Mouse (Mus musculus): Measurements from ENCODE around the gene Cacna1b. TPM values are rescaled to one million over a fixed set of nuclear protein-coding genes. Genes with fewer than 3 reads are reported as not detected.

Cacna1b gene
- total and polyA plus RNA-seq, 2 experiments, result not detected

GRCm38 (mm10) chr2:24690356-24690755 lies 72.6 kb downstream of the Cacna1b start:
- 95% methylated on average over 2 of the region's 2 CpGs for WGBS
- Histone ChIP-seq H3K79me2 (ENCODE audit: control insufficient read depth, insufficient read depth, low read length) (no peaks in the 10 kb centered on the region), H3K4me3 (ENCODE audit: insufficient read depth, low read depth, low read length) (no peak overlapping the region), H3K27me3 (ENCODE audit: control insufficient read depth, insufficient read depth, low read length) (no peaks in the 10 kb centered on the region), H3K36me3 (ENCODE audit: control insufficient read depth, insufficient read depth, low read length) (no peaks in the 10 kb centered on the region), H3K9ac (ENCODE audit: low read depth, low read length) (no peak overlapping the region), H3K4me1 (ENCODE audit: control insufficient read depth, insufficient read depth, low read length) (no peaks in the 10 kb centered on the region), H3K27ac (replicated peaks; ENCODE audit: insufficient read depth, low read depth, low read length) (no peak overlapping the region)
- no peak for DNase-seq (ENCODE audit: extremely low read depth, low read depth, low spot score)
- TF ChIP-seq POLR2A (IDR thresholded peaks at IDR 0.05; ENCODE audit: extremely low read depth, insufficient read depth, low read length) (no peak), CTCF (IDR thresholded peaks at IDR 0.05; ENCODE audit: low read depth, low read length) (no peak)

- no peak for TF ChIP-seq POLR2A (IDR thresholded peaks at IDR 0.05; ENCODE audit: extremely low read depth, insufficient read depth, low read length)
- no peak for DNase-seq (ENCODE audit: extremely low read depth, low read depth, low spot score)
- H3K27ac ChIP-seq (replicated peaks; ENCODE audit: insufficient read depth, low read depth, low read length), result no peak overlapping the region
Measured at GRCm38 (mm10) chr2:24685347-24685746, 77.6 kb downstream of the Cacna1b start.

GRCm38 (mm10) chr2:24684796-24685195 lies 78.2 kb downstream of the Cacna1b start:
- no peak overlapping the region for H3K27ac ChIP-seq (replicated peaks; ENCODE audit: insufficient read depth, low read depth, low read length)
- no peaks in the 10 kb centered on the region for H3K79me2 ChIP-seq (ENCODE audit: control insufficient read depth, insufficient read depth, low read length)
- no peak overlapping the region for H3K9ac ChIP-seq (ENCODE audit: low read depth, low read length)
- H3K4me1 ChIP-seq (ENCODE audit: control insufficient read depth, insufficient read depth, low read length), result no peaks in the 10 kb centered on the region
- 95% methylated on average over 4 of the region's 4 CpGs for WGBS
- H3K4me3 ChIP-seq (ENCODE audit: insufficient read depth, low read depth, low read length), result no peak overlapping the region
- H3K27me3 ChIP-seq (ENCODE audit: control insufficient read depth, insufficient read depth, low read length), result no peaks in the 10 kb centered on the region
- TF ChIP-seq CTCF (IDR thresholded peaks at IDR 0.05; ENCODE audit: low read depth, low read length), result no peak
- TF ChIP-seq POLR2A (IDR thresholded peaks at IDR 0.05; ENCODE audit: extremely low read depth, insufficient read depth, low read length), result no peak
- DNase-seq (ENCODE audit: extremely low read depth, low read depth, low spot score), result no peak
- H3K36me3 ChIP-seq (ENCODE audit: control insufficient read depth, insufficient read depth, low read length), result no peaks in the 10 kb centered on the region

More at GRCm38 (mm10) chr2:24685347-24685746, 77.6 kb downstream of the Cacna1b start:
- H3K27me3 ChIP-seq (ENCODE audit: control insufficient read depth, insufficient read depth, low read length), result no peaks in the 10 kb centered on the region
- no peak overlapping the region for H3K9ac ChIP-seq (ENCODE audit: low read depth, low read length)
- H3K36me3 ChIP-seq (ENCODE audit: control insufficient read depth, insufficient read depth, low read length), result no peaks in the 10 kb centered on the region
- no peaks in the 10 kb centered on the region for H3K4me1 ChIP-seq (ENCODE audit: control insufficient read depth, insufficient read depth, low read length)
- WGBS, result 91% methylated on average over 5 of the region's 5 CpGs
- H3K4me3 ChIP-seq (ENCODE audit: insufficient read depth, low read depth, low read length), result no peak overlapping the region
- H3K79me2 ChIP-seq (ENCODE audit: control insufficient read depth, insufficient read depth, low read length), result no peaks in the 10 kb centered on the region

GRCm38 (mm10) chr2:24683266-24683665 lies 79.7 kb downstream of the Cacna1b start:
- Histone ChIP-seq H3K79me2 (ENCODE audit: control insufficient read depth, insufficient read depth, low read length) (no peaks in the 10 kb centered on the region), H3K27ac (replicated peaks; ENCODE audit: insufficient read depth, low read depth, low read length) (no peak overlapping the region), H3K4me3 (ENCODE audit: insufficient read depth, low read depth, low read length) (no peak overlapping the region), H3K36me3 (ENCODE audit: control insufficient read depth, insufficient read depth, low read length) (no peaks in the 10 kb centered on the region), H3K27me3 (ENCODE audit: control insufficient read depth, insufficient read depth, low read length) (no peaks in the 10 kb centered on the region), H3K9ac (ENCODE audit: low read depth, low read length) (no peak overlapping the region), H3K4me1 (ENCODE audit: control insufficient read depth, insufficient read depth, low read length) (no peaks in the 10 kb centered on the region)
- DNase-seq (ENCODE audit: extremely low read depth, low read depth, low spot score), result no peak
- 87% methylated on average over 3 of the region's 3 CpGs for WGBS
- TF ChIP-seq POLR2A (IDR thresholded peaks at IDR 0.05; ENCODE audit: extremely low read depth, insufficient read depth, low read length) (no peak), CTCF (IDR thresholded peaks at IDR 0.05; ENCODE audit: low read depth, low read length) (no peak)

- H3K27me3 ChIP-seq (ENCODE audit: control insufficient read depth, insufficient read depth, low read length), result no peaks in the 10 kb centered on the region
- no peak overlapping the region for H3K9ac ChIP-seq (ENCODE audit: low read depth, low read length)
- 92% methylated on average over 1 of the region's 1 CpGs for WGBS
- TF ChIP-seq CTCF (IDR thresholded peaks at IDR 0.05; ENCODE audit: low read depth, low read length) (no peak), POLR2A (IDR thresholded peaks at IDR 0.05; ENCODE audit: extremely low read depth, insufficient read depth, low read length) (no peak)
- DNase-seq (ENCODE audit: extremely low read depth, low read depth, low spot score), result no peak
- no peaks in the 10 kb centered on the region for H3K79me2 ChIP-seq (ENCODE audit: control insufficient read depth, insufficient read depth, low read length)
- H3K4me1 ChIP-seq (ENCODE audit: control insufficient read depth, insufficient read depth, low read length), result no peaks in the 10 kb centered on the region
- no peak overlapping the region for H3K4me3 ChIP-seq (ENCODE audit: insufficient read depth, low read depth, low read length)
- H3K27ac ChIP-seq (replicated peaks; ENCODE audit: insufficient read depth, low read depth, low read length), result no peak overlapping the region
- H3K36me3 ChIP-seq (ENCODE audit: control insufficient read depth, insufficient read depth, low read length), result no peaks in the 10 kb centered on the region
Measured at GRCm38 (mm10) chr2:24680731-24681130, 82.2 kb downstream of the Cacna1b start.

GRCm38 (mm10) chr2:24680176-24680575 lies 82.8 kb downstream of the Cacna1b start:
- no peak for DNase-seq (ENCODE audit: extremely low read depth, low read depth, low spot score)
- Histone ChIP-seq H3K4me3 (ENCODE audit: insufficient read depth, low read depth, low read length) (no peak overlapping the region), H3K27me3 (ENCODE audit: control insufficient read depth, insufficient read depth, low read length) (no peaks in the 10 kb centered on the region), H3K79me2 (ENCODE audit: control insufficient read depth, insufficient read depth, low read length) (no peaks in the 10 kb centered on the region), H3K4me1 (ENCODE audit: control insufficient read depth, insufficient read depth, low read length) (no peaks in the 10 kb centered on the region), H3K36me3 (ENCODE audit: control insufficient read depth, insufficient read depth, low read length) (no peaks in the 10 kb centered on the region), H3K27ac (replicated peaks; ENCODE audit: insufficient read depth, low read depth, low read length) (no peak overlapping the region), H3K9ac (ENCODE audit: low read depth, low read length) (no peak overlapping the region)
- 89% methylated on average over 2 of the region's 2 CpGs for WGBS
- TF ChIP-seq POLR2A (IDR thresholded peaks at IDR 0.05; ENCODE audit: extremely low read depth, insufficient read depth, low read length), result no peak
- TF ChIP-seq CTCF (IDR thresholded peaks at IDR 0.05; ENCODE audit: low read depth, low read length), result no peak

Measured in liver, adult 2 months (tissue).